Mouse (Mus musculus) kidney, postnatal 36 days (tissue): ENCODE results near the gene Apeh.

Source experiments
- DNase-seq, 2 experiments: peaks; one replicate each; pipeline ENCODE4 v3.0.0; 2021 to 2022; ENCODE audit warnings: mixed read lengths in 2 of 2

The Apeh gene

GRCm38 (mm10) chr9:108073141-108073930 is 21.1 kb downstream of the Apeh start:
- no peak for DNase-seq

GRCm38 (mm10) chr9:108072481-108072924 is 21.9 kb downstream of the Apeh start:
- DNase-seq: no peak

GRCm38 (mm10) chr9:108071801-108072200 is 22.6 kb downstream of the Apeh start:
- DNase-seq: no peak

- no peak for DNase-seq
These were observed 24.9 kb downstream of the Apeh start for GRCm38 (mm10) chr9:108069529-108069928.

GRCm38 (mm10) chr9:108069007-108069406 is 25.4 kb downstream of the Apeh start:
- no peak for DNase-seq

- peak; percentile 80 to 91 for DNase-seq
These were observed 26.5 kb downstream of the Apeh start for GRCm38 (mm10) chr9:108067900-108068299.

GRCm38 (mm10) chr9:108067199-108067598 is 27.2 kb downstream of the Apeh start:
- no peak for DNase-seq

- DNase-seq: peak; percentile 68 to 80
These were observed 28.9 kb downstream of the Apeh start for GRCm38 (mm10) chr9:108065491-108066011.

- DNase-seq: no peak
These were observed 31.0 kb downstream of the Apeh start for GRCm38 (mm10) chr9:108063361-108063760.

- DNase-seq: no peak
These were observed 32.3 kb downstream of the Apeh start for GRCm38 (mm10) chr9:108062142-108062541.

GRCm38 (mm10) chr9:108058291-108058690 is 36.1 kb downstream of the Apeh start:
- DNase-seq: no peak

GRCm38 (mm10) chr9:108057262-108057562 is 37.2 kb downstream of the Apeh start:
- DNase-seq: no peak

GRCm38 (mm10) chr9:108056361-108057261 is 37.8 kb downstream of the Apeh start:
- DNase-seq: no peak

- no peak for DNase-seq
These were observed 38.7 kb downstream of the Apeh start for GRCm38 (mm10) chr9:108055661-108056237.

- DNase-seq: no peak
These were observed 39.3 kb downstream of the Apeh start for GRCm38 (mm10) chr9:108055061-108055460.

GRCm38 (mm10) chr9:108054331-108055040 is 39.9 kb downstream of the Apeh start:
- no peak for DNase-seq

GRCm38 (mm10) chr9:108053665-108054225 is 40.7 kb downstream of the Apeh start:
- DNase-seq: no peak

- DNase-seq: peak; percentile 98 to 99
These were observed 41.3 kb downstream of the Apeh start, which contains the start of gene Amigo3 for GRCm38 (mm10) chr9:108052885-108053664. TSS of gene Amigo3 (plus strand) at chr9:108053159.

GRCm38 (mm10) chr9:108052411-108052810 is 42.0 kb downstream of the Apeh start:
- DNase-seq: no peak

GRCm38 (mm10) chr9:108051931-108052220 is 42.5 kb downstream of the Apeh start:
- no peak for DNase-seq

GRCm38 (mm10) chr9:108051184-108051930 is 43.0 kb downstream of the Apeh start:
- no peak for DNase-seq
